Mouse (Mus musculus) liver, postnatal 0 days (tissue): ENCODE data around the gene Ndufb2.

Source experiments
- CTCF ChIP-seq: sonication (generic); IDR thresholded peaks from 2 replicates; pipeline ENCODE4 v1.5.1; 2016; ENCODE audit warnings: antibody characterized with exemption, low read depth
- EP300 ChIP-seq: IDR thresholded peaks from 2 replicates; pipeline ENCODE4 v1.6.1; 2016; ENCODE audit warnings: antibody characterized with exemption, low read depth, mild to moderate bottlenecking

DNA sequence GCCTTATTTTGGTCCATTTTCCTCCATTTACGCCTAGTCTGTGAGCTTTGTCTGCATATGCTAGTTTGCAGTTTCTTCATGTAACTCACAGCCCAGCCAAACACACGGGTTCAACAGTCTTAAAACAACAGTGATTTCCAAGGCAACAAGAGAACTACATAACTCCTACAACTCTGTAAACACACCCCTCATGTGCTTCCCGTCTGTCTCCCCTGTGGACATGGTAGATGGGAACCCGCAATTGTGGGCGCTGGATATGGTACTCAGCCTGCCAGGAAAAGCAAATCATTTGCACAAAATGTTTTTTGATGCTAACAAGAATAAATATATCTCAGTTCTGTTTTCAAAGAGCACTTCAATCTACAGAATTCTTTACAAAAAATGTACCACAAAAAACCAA lies 12.2 kb downstream of the Ndufb2 start:
- TF ChIP-seq CTCF (no peak), EP300 (no peak)
